Mouse (Mus musculus) spleen, adult 2 months (tissue): ENCODE data around the gene Fgr.

Experiments used
- CTCF ChIP-seq: fragments of 200-500 bp; IDR thresholded peaks from 2 replicates; pipeline ENCODE4 v1.5.1; 2011; ENCODE audit warnings: mild to moderate bottlenecking, inconsistent platforms; ENCODE audit not compliant: insufficient read depth, insufficient read length, insufficient replicate concordance; ENCODE audit errors: extremely low read depth
- POLR2A ChIP-seq: fragments of 200-500 bp; IDR thresholded peaks from 2 replicates; pipeline ENCODE4 v1.6.1; 2011; ENCODE audit warnings: low read depth, low read length, inconsistent platforms

GRCm38 (mm10) chr4:133026272-133026671 is 52.4 kb downstream of the Fgr start:
- TF ChIP-seq POLR2A: no peak
- no peak for TF ChIP-seq CTCF
